Mouse (Mus musculus): ENCODE results near the gene Gm45808. TPM values are rescaled to one million over a fixed set of nuclear protein-coding genes. Genes with fewer than 3 reads are reported as not detected.
"Not testable (repeated sequence)": the region's sequence is repeated elsewhere in the genome, so short reads cannot be mapped to it uniquely, and the experiment has no call there.

Gm45808 gene
- polyA plus RNA-seq (2015; fragmentation: Nextera tagmentation; extraction: Ambion mirVana): not detected in 2 replicates

GRCm38 (mm10) chr7:45486761-45487415, at the start of gene Gm45808:
Gm45808 (minus strand) TSS chr7:45486811.
- Histone ChIP-seq H3K4me1 (ENCODE audit: insufficient read depth, low read depth, low read length) (peaks cover 3% of the 10 kb centered on the region; the same call in 1 of the 2 replicates), H3K4me2 (replicated peaks; ENCODE audit: low read depth, low read length) (no peak within 1 kb of the TSS)
- ATAC-seq: no peak

GRCm38 (mm10) chr7:45535676-45536075, 49.1 kb upstream of the Gm45808 start:
- H3K4me3 ChIP-seq (ENCODE audit: low read depth, low read length): no peak overlapping the region
- TF ChIP-seq CTCF (IDR thresholded peaks at IDR 0.05) (no peak; the same call in 1 of the 2 replicates), EP300 (IDR thresholded peaks at IDR 0.05) (no peak)

More at GRCm38 (mm10) chr7:45486761-45487415, at the start of gene Gm45808:
- no peak within 1 kb of the TSS for H3K4me3 ChIP-seq (ENCODE audit: low read depth, low read length)
- TF ChIP-seq EP300 (IDR thresholded peaks at IDR 0.05) (no peak), CTCF (IDR thresholded peaks at IDR 0.05) (no peak)
- H3K27ac ChIP-seq (ENCODE audit: low read length): no peak within 1 kb of the TSS
- H3K9ac ChIP-seq (replicated peaks; ENCODE audit: low read depth): no peak within 1 kb of the TSS
- no peaks in the 10 kb centered on the region for H3K27me3 ChIP-seq (replicated peaks; ENCODE audit: insufficient read depth, low read length)
- H3K36me3 ChIP-seq (ENCODE audit: insufficient read depth, low read length): no peaks in the 10 kb centered on the region
- no peaks in the 10 kb centered on the region for H3K9me3 ChIP-seq (ENCODE audit: low read length)
- DNase-seq (ENCODE audit: low spot score): no peak
- 78% methylated on average over 12 of the region's 12 CpGs for WGBS

GRCm38 (mm10) chr7:45530643-45531042, 44.0 kb upstream of the Gm45808 start:
- TF ChIP-seq EP300 (IDR thresholded peaks at IDR 0.05): no peak
- no peak for TF ChIP-seq CTCF (IDR thresholded peaks at IDR 0.05)
- H3K27me3 ChIP-seq (replicated peaks; ENCODE audit: insufficient read depth, low read length): no peaks in the 10 kb centered on the region
- H3K9me3 ChIP-seq (ENCODE audit: low read length): no peaks in the 10 kb centered on the region
- no peaks in the 10 kb centered on the region for H3K4me1 ChIP-seq (ENCODE audit: insufficient read depth, low read depth, low read length)
- DNase-seq (ENCODE audit: low spot score) (no peak), ATAC-seq (no peak)
- 41% methylated on average over 2 of the region's 2 CpGs for WGBS
- no peaks in the 10 kb centered on the region for H3K36me3 ChIP-seq (ENCODE audit: insufficient read depth, low read length)
- H3K27ac ChIP-seq (ENCODE audit: low read length): no peak overlapping the region
- no peak overlapping the region for H3K4me2 ChIP-seq (replicated peaks; ENCODE audit: low read depth, low read length)
- no peak overlapping the region for H3K4me3 ChIP-seq (ENCODE audit: low read depth, low read length)
- no peak overlapping the region for H3K9ac ChIP-seq (replicated peaks; ENCODE audit: low read depth)

More at GRCm38 (mm10) chr7:45535676-45536075, 49.1 kb upstream of the Gm45808 start:
- WGBS: 70% methylated on average over 1 of the region's 1 CpGs
- no peaks in the 10 kb centered on the region for H3K9me3 ChIP-seq (ENCODE audit: low read length)
- no peak overlapping the region for H3K9ac ChIP-seq (replicated peaks; ENCODE audit: low read depth)
- DNase-seq (ENCODE audit: low spot score) (no peak), ATAC-seq (no peak)
- no peaks in the 10 kb centered on the region for H3K27me3 ChIP-seq (replicated peaks; ENCODE audit: insufficient read depth, low read length)
- H3K4me1 ChIP-seq (ENCODE audit: insufficient read depth, low read depth, low read length): no peaks in the 10 kb centered on the region
- H3K4me2 ChIP-seq (replicated peaks; ENCODE audit: low read depth, low read length): no peak overlapping the region
- no peak overlapping the region for H3K27ac ChIP-seq (ENCODE audit: low read length)
- H3K36me3 ChIP-seq (ENCODE audit: insufficient read depth, low read length): no peaks in the 10 kb centered on the region

- no peak for ATAC-seq
- Histone ChIP-seq H3K27me3 (replicated peaks; ENCODE audit: insufficient read depth, low read length) (no peaks in the 10 kb centered on the region), H3K4me2 (replicated peaks; ENCODE audit: low read depth, low read length) (0 out of 2 replicates have a peak overlapping the region, but pooled peaks have one; percentile 9), H3K27ac (ENCODE audit: low read length) (peak overlapping the region; percentile 15), H3K9me3 (ENCODE audit: low read length) (no peaks in the 10 kb centered on the region), H3K4me3 (ENCODE audit: low read depth, low read length) (no peak overlapping the region), H3K9ac (replicated peaks; ENCODE audit: low read depth) (no peak overlapping the region), H3K4me1 (ENCODE audit: insufficient read depth, low read depth, low read length) (peaks cover 2% of the 10 kb centered on the region; the same call in 1 of the 2 replicates), H3K36me3 (ENCODE audit: insufficient read depth, low read length) (no peaks in the 10 kb centered on the region)
- peak; percentile 56 for DNase-seq (ENCODE audit: low spot score)
- TF ChIP-seq CTCF (IDR thresholded peaks at IDR 0.05) (no peak), EP300 (IDR thresholded peaks at IDR 0.05) (no peak)
- 5% methylated on average over 6 of the region's 6 CpGs for WGBS
These were observed 42.9 kb upstream of the Gm45808 start for GRCm38 (mm10) chr7:45529461-45529860.

GRCm38 (mm10) chr7:45527169-45527568, 40.6 kb upstream of the Gm45808 start:
- not testable (repeated sequence) for H3K9me3 ChIP-seq (ENCODE audit: low read length); H3K27ac ChIP-seq (ENCODE audit: low read length); H3K4me2 ChIP-seq (replicated peaks; ENCODE audit: low read depth, low read length); H3K4me1 ChIP-seq (ENCODE audit: insufficient read depth, low read depth, low read length); H3K4me3 ChIP-seq (ENCODE audit: low read depth, low read length); DNase-seq (ENCODE audit: low spot score); H3K9ac ChIP-seq (replicated peaks; ENCODE audit: low read depth); ATAC-seq; H3K27me3 ChIP-seq (replicated peaks; ENCODE audit: insufficient read depth, low read length); H3K36me3 ChIP-seq (ENCODE audit: insufficient read depth, low read length)
- WGBS: 91% methylated on average over 6 of the region's 6 CpGs

GRCm38 (mm10) chr7:45526474-45527120, 40.0 kb upstream of the Gm45808 start:
- Histone ChIP-seq H3K36me3 (ENCODE audit: insufficient read depth, low read length) (peaks cover 5% of the 10 kb centered on the region; the same call in 1 of the 2 replicates), H3K4me3 (ENCODE audit: low read depth, low read length) (peak overlapping the region; percentile 89), H3K4me1 (ENCODE audit: insufficient read depth, low read depth, low read length) (peaks cover 9% of the 10 kb centered on the region), H3K9me3 (ENCODE audit: low read length) (no peaks in the 10 kb centered on the region), H3K27me3 (replicated peaks; ENCODE audit: insufficient read depth, low read length) (no peaks in the 10 kb centered on the region), H3K27ac (ENCODE audit: low read length) (peak overlapping the region; percentile 99), H3K9ac (replicated peaks; ENCODE audit: low read depth) (peak overlapping the region; percentile 98), H3K4me2 (replicated peaks; ENCODE audit: low read depth, low read length) (peak overlapping the region; percentile 78)
- peak; percentile 56 for DNase-seq (ENCODE audit: low spot score)
- no peak for ATAC-seq
- 23% methylated on average over 7 of the region's 7 CpGs for WGBS
- TF ChIP-seq EP300 (IDR thresholded peaks at IDR 0.05) (peak; percentile 91; the same call in 1 of the 2 replicates), CTCF (IDR thresholded peaks at IDR 0.05) (peak; percentile 57)
